Mouse (Mus musculus) cerebellum, postnatal 25 days (tissue): ENCODE measurements at regions not wholly inside any gene's neighbourhood (a gene's known extent, or its start where the extent isn't known, plus 50 kb on each side); places are given as distances from the start of the nearest gene placed in this dataset.

Source experiments
- DNase-seq, 2 experiments: peaks; one replicate each; pipeline ENCODE4 v3.0.0; 2021; ENCODE audit warnings: mixed read lengths in 2 of 2

DNA sequence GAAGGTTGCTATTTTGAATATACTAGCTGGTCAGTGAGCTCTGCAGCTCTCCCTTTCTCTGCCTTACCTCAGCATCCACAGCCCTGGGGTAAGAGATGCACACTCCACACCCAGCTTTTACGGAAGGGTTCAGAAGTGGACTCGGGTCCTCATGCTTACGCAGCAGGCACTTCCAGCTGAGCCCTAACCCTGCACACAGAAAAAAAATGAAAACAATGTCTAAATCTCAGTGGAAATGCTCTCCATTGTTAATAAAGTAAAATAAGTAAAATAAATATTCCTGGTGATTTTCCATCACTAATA lies 70.3 kb upstream of the Gas2 start:
- DNase-seq = no peak
